Mouse (Mus musculus) hindbrain, embryonic 12.5 days (tissue): ENCODE measurements around the gene Zkscan2. TPM values are rescaled to one million over a fixed set of nuclear protein-coding genes. Genes with fewer than 3 reads are reported as not detected.

ENCODE experiments used
- ATAC-seq: fragments of 200-750 bp; cut with Nextera tagmentation; 2 replicates; pipeline ENCODE4 v1.8.0; 2017; ENCODE audit warnings: moderate TSS enrichment; ENCODE audit not compliant: low FRiP score
- H3K27ac ChIP-seq: fragments of 300-500 bp; sonication (generic); 2 replicates; pipeline ENCODE4 v1.5.1; 2016; ENCODE audit warnings: mild to moderate bottlenecking
- H3K27me3 ChIP-seq: fragments of 300-500 bp; sonication (generic); 2 replicates; pipeline ENCODE4 v1.6.1; 2016; ENCODE audit warnings: mild to moderate bottlenecking
- H3K36me3 ChIP-seq: fragments of 300-500 bp; sonication (generic); 2 replicates; pipeline ENCODE4 v1.6.1; 2016; ENCODE audit warnings: mild to moderate bottlenecking
- H3K4me1 ChIP-seq: fragments of 300-500 bp; sonication (generic); 2 replicates; pipeline ENCODE4 v1.6.1; 2016
- H3K4me2 ChIP-seq: fragments of 300-500 bp; sonication (generic); replicated peaks from 2 replicates; pipeline ENCODE4 v1.6.1; 2016; ENCODE audit warnings: mild to moderate bottlenecking
- H3K4me3 ChIP-seq: fragments of 300-500 bp; sonication (generic); 2 replicates; pipeline ENCODE4 v1.5.1; 2016; ENCODE audit warnings: mild to moderate bottlenecking
- H3K9ac ChIP-seq: fragments of 300-500 bp; sonication (generic); 2 replicates; pipeline ENCODE4 v1.6.1; 2016; ENCODE audit warnings: mild to moderate bottlenecking, moderate library complexity
- H3K9me3 ChIP-seq: fragments of 300-500 bp; sonication (generic); replicated peaks from 2 replicates; pipeline ENCODE4 v1.6.1; 2016; ENCODE audit warnings: mild to moderate bottlenecking
- WGBS: fragments of 180-500 bp; shearing (Covaris S2); methylation state at CpG from one replicate; pipeline ENCODE4 v1.1.7; 2016; 5-methylcytosine and 5-hydroxymethylcytosine counted together
- polyA plus RNA-seq: library from polyadenylated mRNA; unstranded; fragments of >200 nt; fragmentation: Nextera tagmentation; extraction: Ambion mirVana; gene quantifications from 2 replicates; pipeline ENCODE4 v1.2.1, GENCODE M21; 2016

The Zkscan2 gene
- polyA plus RNA-seq, 1 experiment from 2014 or later = 11.2 TPM

- no peak overlapping the region for H3K27ac ChIP-seq
- H3K9me3 ChIP-seq = no peaks in the 10 kb centered on the region; the same call in 1 of the 2 replicates
- H3K36me3 ChIP-seq = peaks cover 34% of the 10 kb centered on the region
- no peak for ATAC-seq
- H3K27me3 ChIP-seq = no peaks in the 10 kb centered on the region
- no peak overlapping the region for H3K4me2 ChIP-seq
- 88% methylated on average over 8 of the region's 8 CpGs for WGBS
- no peaks in the 10 kb centered on the region; the same call in 1 of the 2 replicates for H3K4me1 ChIP-seq
- H3K9ac ChIP-seq = no peak overlapping the region
- no peak overlapping the region for H3K4me3 ChIP-seq
Measured at GRCm38 (mm10) chr7:123429624-123430410, 70.4 kb downstream of the Zkscan2 start.

Other genes starting within 250 kb of the Zkscan2 start
- gene Lcmt1, start 130.7 kb downstream of the Zkscan2 start, polyA plus RNA-seq = 62.1 and 63.3 TPM in 2 replicates
- gene Arhgap17, start 130.5 kb downstream of the Zkscan2 start, polyA plus RNA-seq = 23.7 and 25.2 TPM in 2 replicates
- 0.34 and 0.53 TPM in 2 replicates for gene Aqp8, start 38.2 kb downstream of the Zkscan2 start, polyA plus RNA-seq